Mouse (Mus musculus) heart, postnatal 0 days (tissue): ENCODE measurements around the gene Tnfrsf17.

Experiments used
- CTCF ChIP-seq: IDR thresholded peaks from 2 replicates; pipeline ENCODE4 v1.5.1; 2016; ENCODE audit warnings: antibody characterized with exemption, control low read depth, low read depth
- EP300 ChIP-seq: IDR thresholded peaks from 2 replicates; pipeline ENCODE4 v1.6.1; 2016; ENCODE audit warnings: antibody characterized with exemption, low read depth

DNA sequence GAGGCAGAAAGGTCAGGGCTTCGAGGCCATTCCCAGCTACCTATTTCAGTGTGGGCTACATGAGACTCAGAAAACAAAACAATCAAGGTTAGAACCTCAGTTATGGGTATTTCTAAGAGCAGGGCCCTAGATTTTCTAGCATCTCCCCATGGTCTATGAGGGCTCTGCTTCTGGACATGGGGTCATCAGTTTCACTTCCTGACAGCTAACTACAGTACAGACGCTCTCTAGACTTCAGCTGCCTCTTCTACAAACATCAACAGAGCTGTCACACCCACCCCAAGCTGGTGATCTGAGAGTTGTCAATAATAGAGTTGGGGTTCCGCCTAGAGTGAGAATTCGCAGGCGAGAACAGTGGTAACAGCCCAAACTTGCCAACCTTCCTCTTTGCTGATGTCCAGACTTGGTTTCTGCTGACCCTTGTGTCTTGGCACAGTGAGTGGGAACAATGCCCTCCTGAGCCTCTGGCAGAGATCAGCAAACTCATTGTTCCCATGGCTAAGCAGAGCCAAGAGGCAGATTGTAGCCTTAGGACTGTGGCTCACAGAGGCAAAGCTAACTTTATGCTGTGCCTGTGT is 30.9 kb upstream of the Tnfrsf17 start:
- TF ChIP-seq CTCF (no peak), EP300 (no peak)
